Mouse (Mus musculus): ENCODE measurements at regions not wholly inside any gene's neighbourhood (a gene's known extent, or its start where the extent isn't known, plus 50 kb on each side); places are given as distances from the start of the nearest gene placed in this dataset.

GRCm38 (mm10) chr14:89405011-89405712, 934.0 kb upstream of the Pcdh20 start:
- no peak for DNase-seq

DNA sequence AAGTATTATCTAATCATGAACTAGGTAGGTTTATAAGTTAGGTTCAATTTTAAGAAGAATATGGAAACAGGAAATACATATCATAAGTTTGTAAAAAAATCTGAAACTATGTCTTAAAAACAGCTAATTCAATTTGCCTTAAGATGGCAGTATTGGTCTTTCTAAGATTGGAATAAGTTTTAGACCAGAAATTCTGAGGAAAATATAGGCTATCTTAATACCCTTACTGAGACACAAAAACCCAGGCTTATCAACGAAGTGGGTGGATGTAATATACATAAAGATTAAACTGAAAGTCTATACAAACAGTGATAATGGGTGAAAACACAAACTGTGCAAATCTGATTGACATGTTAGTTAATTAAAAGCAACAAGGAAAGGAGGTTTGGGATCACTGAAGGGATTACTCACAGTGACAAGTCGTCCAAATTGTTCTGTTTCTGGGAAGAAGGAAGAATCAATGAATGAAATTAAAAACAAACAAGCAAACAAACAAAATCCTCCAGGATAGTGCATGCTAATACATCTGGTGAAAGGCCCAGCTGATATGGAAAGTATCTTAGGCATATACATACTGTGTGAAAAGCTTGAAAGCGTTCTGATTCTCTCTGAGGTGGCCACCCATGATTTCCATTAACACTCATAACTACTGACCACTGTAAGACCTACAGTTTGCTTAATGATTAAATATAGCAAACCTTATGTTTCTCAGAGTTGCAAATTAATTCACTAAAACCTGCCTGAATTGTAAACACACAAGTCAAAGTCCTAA, 931.6 kb upstream of the Pcdh20 start:
- no peak for DNase-seq

- DNase-seq = no peak
Observed at GRCm38 (mm10) chr14:89357050-89357749, 886.0 kb upstream of the Pcdh20 start.

DNA sequence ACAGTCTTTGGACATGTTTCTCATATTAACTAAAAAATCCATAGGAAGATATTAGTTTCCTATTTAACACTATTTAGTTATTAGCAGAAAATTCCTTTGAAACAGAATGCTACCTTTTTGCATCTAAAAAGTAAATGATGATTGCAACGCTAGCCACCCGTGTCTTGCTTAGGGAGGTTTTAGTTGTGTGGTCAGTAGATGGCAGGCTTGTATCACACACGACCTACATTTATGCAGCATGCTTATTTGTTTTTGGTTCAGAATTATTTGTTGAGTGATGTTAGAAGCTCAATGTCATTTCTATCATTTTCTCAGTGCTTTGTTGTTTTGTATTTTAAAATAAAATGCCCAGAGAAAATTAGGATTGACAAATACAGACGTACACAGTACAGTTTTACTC, 876.8 kb upstream of the Pcdh20 start:
- DNase-seq = peak in 1 of 2 experiments; percentile 2

DNA sequence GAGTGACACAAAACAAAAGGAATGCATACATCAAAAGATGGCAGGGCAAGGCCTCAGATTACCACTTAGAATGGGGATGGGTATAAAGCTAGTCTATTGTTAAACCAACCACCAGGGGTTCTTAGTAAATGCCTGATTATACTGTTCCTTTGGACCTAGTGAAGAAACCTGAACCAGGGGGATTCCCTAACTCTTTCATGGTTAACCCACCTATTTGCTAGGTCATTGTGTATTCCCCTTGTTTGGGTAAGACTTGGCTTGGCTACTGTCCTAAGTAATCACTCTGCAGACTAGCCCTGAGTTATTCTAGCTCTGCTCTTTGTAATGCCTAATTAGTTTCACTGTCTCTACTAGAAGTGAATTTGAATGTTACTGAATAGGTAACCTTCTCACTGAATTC, 853.9 kb upstream of the Pcdh20 start:
- DNase-seq = no peak

- DNase-seq = no peak
Observed at GRCm38 (mm10) chr14:89308506-89308905, 837.3 kb upstream of the Pcdh20 start.

All from kidney, postnatal 36 days (tissue).